ENCODE assay signal across 9 mouse cellular contexts in genomic region chr6:115727108-115727507, GRCm38 (mm10). TPM values are rescaled to one million over a fixed set of nuclear protein-coding genes. Genes with fewer than 3 reads are reported as not detected.
DNase-seq lines count a peak whose midpoint lies in the region; ATAC-seq lines count a peak whose summit lies in the region.
"Had no signal": no experiment of that assay in that cellular context is flagged by ENCODE, and none has a peak within 500 bp of the region (broad histone marks: within the 10 kb centered on the region; RNA-seq: fewer than 3 reads in every experiment).

No protein-coding gene starts in this region.

- no peak overlapping the region for H3K4me3 ChIP-seq in heart, embryonic 12.5 days
- H3K4me3 ChIP-seq in embryonic facial prominence, embryonic 10.5 days, result no peak overlapping the region

- H3K9ac ChIP-seq in heart, embryonic 12.5 days, result no peak overlapping the region

- H3K36me3 ChIP-seq in heart, embryonic 12.5 days, result no peaks in the 10 kb centered on the region
- no peaks in the 10 kb centered on the region for H3K36me3 ChIP-seq in embryonic facial prominence, embryonic 10.5 days (replicated peaks)

- H3K4me2 ChIP-seq in heart, embryonic 12.5 days, result no peak overlapping the region

- H3K4me1 ChIP-seq in heart, embryonic 12.5 days (replicated peaks), result peaks cover 16% of the 10 kb centered on the region
- H3K4me1 ChIP-seq in embryonic facial prominence, embryonic 10.5 days, result peaks cover 13% of the 10 kb centered on the region

- no peak for ATAC-seq in heart, embryonic 12.5 days (ENCODE audit: insufficient number of reproducible peaks, low FRiP score)
- ATAC-seq in neutrophil, adult 5-6 weeks (ENCODE audit: extremely low read depth, insufficient number of reproducible peaks, low FRiP score, poor library complexity, severe bottlenecking), result 0 out of 2 replicates have a peak, but pooled peaks have one; percentile 36

- peak; percentile 52 for DNase-seq in heart, adult 8-10 months (ENCODE audit: low spot score)
- DNase-seq in CD4-positive, CD25-positive, alpha-beta regulatory T cell, adult 2 months (ENCODE audit: low read depth, low spot score), result peak; percentile 80
- peak; percentile 34 for DNase-seq in adrenal gland, adult 2 months
- DNase-seq in embryonic facial prominence, embryonic 10.5 days (ENCODE audit: low spot score), result peak; percentile 67
- peak; percentile 8 to 10 for DNase-seq in left cerebral cortex, postnatal 36 days (ENCODE audit: low spot score in 2 of 2)
- DNase-seq in urinary bladder, postnatal 10 days (ENCODE audit: low spot score), result no peak

- peaks cover 5% of the 10 kb centered on the region; the same call in 1 of the 2 replicates for H3K9me3 ChIP-seq in heart, embryonic 12.5 days (replicated peaks)
- no peaks in the 10 kb centered on the region for H3K9me3 ChIP-seq in embryonic facial prominence, embryonic 10.5 days

- H3K27me3 ChIP-seq in heart, embryonic 12.5 days (replicated peaks), result no peaks in the 10 kb centered on the region
- no peaks in the 10 kb centered on the region for H3K27me3 ChIP-seq in embryonic facial prominence, embryonic 10.5 days (replicated peaks; ENCODE audit: low read depth, poor library complexity, severe bottlenecking)

- intact Hi-C loops in left cerebral cortex, postnatal 36 days (cut with DNase I), result no loop called here

- no peak overlapping the region for H3K27ac ChIP-seq in heart, embryonic 12.5 days (ENCODE audit: poor library complexity, severe bottlenecking)
- no peak overlapping the region for H3K27ac ChIP-seq in embryonic facial prominence, embryonic 10.5 days (replicated peaks)
- H3K27ac ChIP-seq: macrophage had no signal

- 71% methylated on average over 1 of the region's 1 CpGs for WGBS in heart, embryonic 12.5 days
- WGBS in embryonic facial prominence, embryonic 10.5 days, result 75% methylated on average over 1 of the region's 1 CpGs

RNA-seq across cellular contexts. Expression of gene Tmem40, which starts 35.1 kb away (rescaled TPM):
- total RNA-seq in heart, adult 8-10 months (2022), result 1 to 10 TPM in 1 of 4 experiments, under 1 TPM in 3; 0.41 to 1.0 (median 0.60) TPM
- polyA plus RNA-seq in heart, embryonic 12.5 days (2016; fragmentation: Nextera tagmentation; extraction: Ambion mirVana), result 2.6 and 3.2 TPM in 2 replicates
- under 1 TPM in 1 of 2 experiments, not detected in 1; 0.35 TPM for total RNA-seq in adrenal gland, adult 2 months (2021)
- polyA plus RNA-seq in adrenal gland, adult 2 months (2012; rRNA removed), result not detected in 2 replicates
- polyA plus RNA-seq in embryonic facial prominence, embryonic 10.5 days (2016; fragmentation: Nextera tagmentation; extraction: Ambion mirVana), result 1.1 and 1.6 TPM in 2 replicates
- total RNA-seq in left cerebral cortex, postnatal 36 days (2021), result 1 to 10 TPM; 1.4 to 2.1 TPM
- total RNA-seq in neutrophil, adult 5-6 weeks (2017), result 15.1 and 20.1 TPM in 2 replicates

RNA-seq across cellular contexts. Expression of gene Cand2, which starts 47.2 kb away (rescaled TPM):
- total RNA-seq in heart, adult 8-10 months (2022), result 10 to 100 TPM; 77.2 to 97.7 (median 87.6) TPM
- 71.6 and 73.7 TPM in 2 replicates for polyA plus RNA-seq in heart, embryonic 12.5 days (2016; fragmentation: Nextera tagmentation; extraction: Ambion mirVana)
- 10 to 100 TPM in 1 of 2 experiments, 1 to 10 TPM in 1; 8.9 to 16.1 TPM for total RNA-seq in adrenal gland, adult 2 months (2021)
- polyA plus RNA-seq in adrenal gland, adult 2 months (2012; rRNA removed), result 16.6 and 18.3 TPM in 2 replicates
- polyA plus RNA-seq in embryonic facial prominence, embryonic 10.5 days (2016; fragmentation: Nextera tagmentation; extraction: Ambion mirVana), result 68.9 and 71.8 TPM in 2 replicates
- 1 to 10 TPM; 2.0 to 2.3 TPM for total RNA-seq in left cerebral cortex, postnatal 36 days (2021)
- 0.86 and 1.0 TPM in 2 replicates for total RNA-seq in neutrophil, adult 5-6 weeks (2017)

RNA-seq across cellular contexts. Expression of gene Raf1, which starts 50.7 kb away (rescaled TPM):
- 100 to 1,000 TPM in 3 of 4 experiments, 10 to 100 TPM in 1; 97.6 to 104 (median 102) TPM for total RNA-seq in heart, adult 8-10 months (2022)
- polyA plus RNA-seq in heart, embryonic 12.5 days (2016; fragmentation: Nextera tagmentation; extraction: Ambion mirVana), result 109 TPM in 2 replicates
- total RNA-seq in adrenal gland, adult 2 months (2021), result 100 to 1,000 TPM in 1 of 2 experiments, 10 to 100 TPM in 1; 91.7 to 101 TPM
- 87.5 and 133 TPM in 2 replicates for polyA plus RNA-seq in adrenal gland, adult 2 months (2012; rRNA removed)
- 123 and 126 TPM in 2 replicates for polyA plus RNA-seq in embryonic facial prominence, embryonic 10.5 days (2016; fragmentation: Nextera tagmentation; extraction: Ambion mirVana)
- total RNA-seq in left cerebral cortex, postnatal 36 days (2021), result 10 to 100 TPM; 90.3 to 90.7 TPM
- total RNA-seq in neutrophil, adult 5-6 weeks (2017), result 278 and 293 TPM in 2 replicates

Comparison
In these comparisons a context has a peak if more than half of its experiments do, and no peak if none do; other contexts are left out.
1. RNA of gene Cand2, which starts 47.2 kb away (total RNA-seq): 77.2 to 97.7 TPM in heart, adult 8-10 months; 8.9 to 16.1 TPM in adrenal gland, adult 2 months, 2.0 to 2.3 TPM in left cerebral cortex, postnatal 36 days and 0.86 to 1.0 TPM in neutrophil, adult 5-6 weeks; every median in the first group is over 4 times any median in the second.